Mouse (Mus musculus): ENCODE data around the gene Cdk11b. TPM values are rescaled to one million over a fixed set of nuclear protein-coding genes. Genes with fewer than 3 reads are reported as not detected.
"Not testable (repeated sequence)": the region's sequence is repeated elsewhere in the genome, so short reads cannot be mapped to it uniquely, and the experiment has no call there.

Gene Cdk11b
- polyA plus RNA-seq, 1 experiment from 2014 or later, result 70.3 TPM

GRCm38 (mm10) chr4:155675991-155676390, 51.3 kb downstream of the Cdk11b start:
- Histone ChIP-seq H3K4me3 (no peak overlapping the region), H3K27me3 (no peaks in the 10 kb centered on the region), H3K36me3 (no peaks in the 10 kb centered on the region), H3K9ac (no peak overlapping the region), H3K27ac (no peak overlapping the region), H3K4me1 (no peaks in the 10 kb centered on the region), H3K4me2 (replicated peaks) (no peak overlapping the region), H3K9me3 (no peaks in the 10 kb centered on the region)
- ATAC-seq (ENCODE audit: low FRiP score, low read depth), result no peak
- 83% methylated on average over 2 of the region's 2 CpGs for WGBS

DNA sequence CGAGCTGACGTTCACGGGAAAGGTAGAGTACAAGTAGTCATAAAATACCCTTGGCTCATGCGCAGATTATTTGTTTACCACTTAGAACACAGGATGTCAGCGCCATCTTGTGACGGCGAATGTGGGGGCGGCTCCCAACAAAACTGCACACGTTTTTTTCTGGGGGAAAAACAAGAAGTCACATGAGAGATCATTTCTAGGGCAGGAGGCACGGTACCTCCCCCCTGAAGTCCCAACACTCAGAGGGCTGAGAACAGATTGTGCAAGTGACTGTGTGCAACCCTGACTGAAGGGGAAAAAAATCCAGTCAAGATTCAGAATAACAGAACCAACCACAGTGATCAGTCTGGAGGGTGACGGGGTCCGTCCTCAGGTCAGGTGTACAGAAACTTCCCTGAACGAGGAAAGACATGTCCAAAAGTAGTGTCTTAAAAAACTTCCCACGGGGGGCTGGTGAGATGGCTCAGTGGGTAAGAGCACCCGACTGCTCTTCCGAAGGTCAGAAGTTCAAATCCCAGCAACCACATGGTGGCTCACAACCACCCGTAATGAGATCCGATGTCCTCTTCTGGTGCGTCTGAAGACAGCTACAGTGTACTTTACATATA, 59.1 kb downstream of the Cdk11b start:
- not testable (repeated sequence) for H3K4me2 ChIP-seq (replicated peaks); H3K27ac ChIP-seq; H3K9me3 ChIP-seq; H3K4me3 ChIP-seq; ATAC-seq (ENCODE audit: low FRiP score, low read depth); H3K9ac ChIP-seq; H3K4me1 ChIP-seq; H3K36me3 ChIP-seq; H3K27me3 ChIP-seq
- 87% methylated on average over 16 of the region's 19 CpGs for WGBS

DNA sequence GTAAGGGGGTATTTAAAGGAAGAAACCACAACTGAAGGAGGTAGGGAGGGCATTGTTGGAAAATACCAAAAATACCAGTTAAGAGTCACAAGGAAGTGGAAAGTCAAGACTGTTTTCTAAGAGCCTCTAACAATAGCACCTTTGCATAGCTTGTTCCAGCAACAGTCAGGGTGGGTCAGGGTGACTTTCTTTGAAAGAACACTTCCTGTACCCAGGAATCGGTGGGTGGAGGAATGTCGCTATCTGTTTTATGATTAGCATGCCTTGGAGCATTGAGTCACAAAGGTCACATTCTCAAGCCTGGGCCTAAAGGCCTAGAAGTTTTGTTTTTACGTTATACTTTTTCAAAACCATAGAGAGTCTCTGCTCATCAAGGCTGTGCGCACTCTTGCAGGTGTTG, 63.1 kb downstream of the Cdk11b start:
- 85% methylated on average over 4 of the region's 4 CpGs for WGBS
- H3K36me3 ChIP-seq; H3K4me1 ChIP-seq; H3K9ac ChIP-seq; H3K4me2 ChIP-seq (replicated peaks); ATAC-seq (ENCODE audit: low FRiP score, low read depth); H3K27ac ChIP-seq; H3K9me3 ChIP-seq; H3K4me3 ChIP-seq; H3K27me3 ChIP-seq: not testable (repeated sequence)

- Histone ChIP-seq H3K4me1 (peaks cover 9% of the 10 kb centered on the region), H3K4me3 (no peak overlapping the region), H3K4me2 (replicated peaks) (no peak overlapping the region), H3K27ac (no peak overlapping the region), H3K36me3 (no peaks in the 10 kb centered on the region), H3K9me3 (no peaks in the 10 kb centered on the region), H3K27me3 (peaks cover 8% of the 10 kb centered on the region; the same call in 1 of the 2 replicates), H3K9ac (no peak overlapping the region)
- 79% methylated on average over 12 of the region's 12 CpGs for WGBS
- ATAC-seq (ENCODE audit: low FRiP score, low read depth), result no peak
Measured at GRCm38 (mm10) chr4:155690571-155691375, 66.1 kb downstream of the Cdk11b start.

- H3K9ac ChIP-seq, result no peak overlapping the region
- 96% methylated on average over 3 of the region's 3 CpGs for WGBS
- no peaks in the 10 kb centered on the region for H3K36me3 ChIP-seq
- peaks cover 12% of the 10 kb centered on the region; the same call in 1 of the 2 replicates for H3K27me3 ChIP-seq
- H3K4me3 ChIP-seq, result no peak overlapping the region
- H3K4me1 ChIP-seq, result peaks cover 21% of the 10 kb centered on the region
- no peak overlapping the region for H3K4me2 ChIP-seq (replicated peaks)
- no peak overlapping the region for H3K27ac ChIP-seq
- no peaks in the 10 kb centered on the region for H3K9me3 ChIP-seq
- no peak for ATAC-seq (ENCODE audit: low FRiP score, low read depth)
Measured at GRCm38 (mm10) chr4:155692421-155692820, 67.8 kb downstream of the Cdk11b start.

- peak; percentile 87 for ATAC-seq (ENCODE audit: low FRiP score, low read depth)
- Histone ChIP-seq H3K4me2 (replicated peaks) (peak within 1 kb of the TSS; percentile 94), H3K27ac (peak within 1 kb of the TSS; percentile 78; the same call in 1 of the 2 replicates), H3K9me3 (no peaks in the 10 kb centered on the region), H3K9ac (peak within 1 kb of the TSS; percentile 82), H3K27me3 (peaks cover 12% of the 10 kb centered on the region; the same call in 1 of the 2 replicates), H3K4me1 (peaks cover 21% of the 10 kb centered on the region), H3K4me3 (peak within 1 kb of the TSS; percentile 69), H3K36me3 (no peaks in the 10 kb centered on the region)
- WGBS, result under 1% methylated on average over 23 of the region's 47 CpGs
Measured at GRCm38 (mm10) chr4:155694111-155694481, 69.4 kb downstream of the Cdk11b start, which contains the start of gene Fndc10. Gene Fndc10 (plus strand): TSS chr4:155694342.

DNA sequence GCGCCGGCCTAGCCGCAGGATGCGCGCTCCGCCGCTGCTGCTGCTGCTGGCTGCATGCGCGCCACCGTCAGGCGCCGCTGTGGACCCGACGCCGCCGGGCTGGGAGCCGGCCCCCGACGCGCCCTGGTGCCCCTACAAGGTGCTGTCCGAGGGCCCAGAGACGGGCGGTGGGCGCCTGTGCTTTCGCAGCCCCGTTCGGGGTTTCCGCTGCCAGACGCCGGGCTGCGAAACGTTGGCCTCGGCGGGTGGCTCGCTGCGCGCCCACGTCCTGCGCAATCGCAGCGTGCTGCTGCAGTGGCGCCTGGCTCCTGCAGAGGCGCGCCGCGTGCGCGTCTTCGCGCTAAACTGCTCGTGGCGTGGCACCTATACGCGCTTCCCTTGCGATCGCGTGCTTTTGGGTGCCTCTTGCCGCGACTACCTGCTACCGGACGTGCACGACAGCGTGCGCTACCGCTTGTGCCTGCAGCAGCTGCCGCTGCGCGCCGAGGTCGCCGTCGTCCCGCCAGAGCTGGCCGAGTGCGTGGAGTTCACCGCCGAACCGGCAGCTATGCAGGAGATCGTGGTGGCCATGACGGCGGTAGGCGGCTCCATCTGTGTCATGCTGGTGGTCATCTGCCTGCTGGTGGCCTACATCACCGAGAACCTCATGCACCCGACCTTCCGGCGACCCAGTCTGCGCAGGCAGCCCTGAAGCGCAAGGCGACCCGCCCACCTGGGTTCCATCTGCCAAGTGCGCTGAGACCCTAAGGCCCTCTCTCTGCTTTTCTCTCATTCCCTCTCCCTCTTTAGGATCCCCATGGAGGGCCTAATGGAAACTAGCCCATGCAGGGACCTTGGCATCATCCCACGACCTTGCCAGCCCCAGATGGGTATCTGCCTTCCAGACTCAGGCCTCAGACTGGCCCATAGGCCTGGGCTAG, 70.1 kb downstream of the Cdk11b start:
- Histone ChIP-seq H3K4me2 (replicated peaks) (peak overlapping the region; percentile 94), H3K4me3 (peak overlapping the region; percentile 69), H3K36me3 (no peaks in the 10 kb centered on the region), H3K27me3 (peaks cover 12% of the 10 kb centered on the region; the same call in 1 of the 2 replicates), H3K4me1 (peaks cover 21% of the 10 kb centered on the region), H3K9ac (peak overlapping the region; percentile 82), H3K27ac (peak overlapping the region; percentile 78; the same call in 1 of the 2 replicates), H3K9me3 (no peaks in the 10 kb centered on the region)
- peak; percentile 83 for ATAC-seq (ENCODE audit: low FRiP score, low read depth)
- 1% methylated on average over 87 of the region's 92 CpGs for WGBS

GRCm38 (mm10) chr4:155695531-155696062, 70.9 kb downstream of the Cdk11b start:
- H3K4me1 ChIP-seq, result peaks cover 21% of the 10 kb centered on the region
- H3K4me3 ChIP-seq, result peak overlapping the region; percentile 69
- H3K9ac ChIP-seq, result peak overlapping the region; percentile 82
- H3K27me3 ChIP-seq, result peaks cover 12% of the 10 kb centered on the region; the same call in 1 of the 2 replicates
- WGBS, result 81% methylated on average over 4 of the region's 4 CpGs
- H3K36me3 ChIP-seq, result no peaks in the 10 kb centered on the region
- no peaks in the 10 kb centered on the region for H3K9me3 ChIP-seq
- ATAC-seq (ENCODE audit: low FRiP score, low read depth), result no peak
- H3K27ac ChIP-seq, result no peak overlapping the region
- H3K4me2 ChIP-seq (replicated peaks), result peak overlapping the region; percentile 94

GRCm38 (mm10) chr4:155696261-155697255, 71.9 kb downstream of the Cdk11b start:
- Histone ChIP-seq H3K9me3 (no peaks in the 10 kb centered on the region), H3K4me3 (peak overlapping the region; percentile 7; the same call in 1 of the 2 replicates), H3K4me1 (peaks cover 21% of the 10 kb centered on the region), H3K27ac (no peak overlapping the region), H3K36me3 (no peaks in the 10 kb centered on the region), H3K27me3 (peaks cover 12% of the 10 kb centered on the region; the same call in 1 of the 2 replicates), H3K4me2 (replicated peaks) (peak overlapping the region; percentile 94), H3K9ac (peak overlapping the region; percentile 39; the same call in 1 of the 2 replicates)
- WGBS, result 71% methylated on average over 16 of the region's 16 CpGs
- ATAC-seq (ENCODE audit: low FRiP score, low read depth), result no peak
